Mouse (Mus musculus) MN1 (cell line): Measurements from ENCODE around the gene BC055324.
"Not testable (repeated sequence)": the region's sequence is repeated elsewhere in the genome, so short reads cannot be mapped to it uniquely, and the experiment has no call there.

Source experiments
- DNase-seq: peaks from one replicate; pipeline ENCODE4 v3.0.0-alpha.2; 2016; ENCODE audit warnings: low spot score

Gene BC055324

DNA sequence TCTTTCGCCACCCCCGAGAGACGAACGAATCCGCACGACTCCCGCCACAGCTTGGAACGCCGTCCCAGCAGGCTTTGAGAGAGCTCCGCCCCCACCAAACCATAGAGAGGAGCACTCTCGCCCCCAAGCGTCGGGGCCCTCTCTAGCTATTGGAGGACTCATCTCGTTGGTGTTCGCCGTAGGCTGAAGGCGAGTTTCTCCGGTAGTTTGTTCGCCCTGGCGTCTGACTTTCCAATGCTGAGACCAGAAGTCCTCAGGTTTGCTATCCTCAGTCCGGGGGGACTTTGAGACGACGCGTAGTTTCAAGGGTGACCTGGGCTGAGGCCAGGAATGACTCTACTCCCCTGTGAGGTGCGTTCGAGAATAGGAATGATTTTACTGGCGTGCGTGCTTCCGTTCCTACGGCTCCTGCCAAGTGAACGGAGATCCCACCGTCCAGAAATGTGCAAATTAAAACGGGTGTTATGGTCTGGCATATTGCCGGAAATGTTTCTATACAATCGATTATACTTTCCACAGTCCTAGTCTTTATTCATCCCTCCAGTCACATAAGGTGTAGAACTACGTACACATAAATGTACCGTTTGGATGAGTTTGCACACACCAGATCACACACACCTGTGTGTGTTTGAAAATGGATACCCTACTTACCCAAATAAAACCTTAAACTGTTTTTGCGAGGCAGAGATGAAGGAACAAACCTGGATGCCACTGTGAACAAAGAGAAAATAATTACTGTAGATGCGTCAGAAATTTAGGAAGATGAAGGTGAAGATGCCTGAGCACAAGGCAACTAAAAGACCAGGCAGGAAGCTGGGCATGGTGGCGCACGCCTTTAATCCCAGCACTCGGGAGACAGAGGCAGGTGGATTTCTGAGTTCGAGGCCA lies at the start of gene BC055324, which contains the start of gene Mettl18:
Gene BC055324 (minus strand): TSS at position 76 of the 888 bp plus-strand sequence.
Gene Mettl18 (plus strand): TSS at position 169 of the 888 bp plus-strand sequence.
- peak; percentile 96 for DNase-seq

DNA sequence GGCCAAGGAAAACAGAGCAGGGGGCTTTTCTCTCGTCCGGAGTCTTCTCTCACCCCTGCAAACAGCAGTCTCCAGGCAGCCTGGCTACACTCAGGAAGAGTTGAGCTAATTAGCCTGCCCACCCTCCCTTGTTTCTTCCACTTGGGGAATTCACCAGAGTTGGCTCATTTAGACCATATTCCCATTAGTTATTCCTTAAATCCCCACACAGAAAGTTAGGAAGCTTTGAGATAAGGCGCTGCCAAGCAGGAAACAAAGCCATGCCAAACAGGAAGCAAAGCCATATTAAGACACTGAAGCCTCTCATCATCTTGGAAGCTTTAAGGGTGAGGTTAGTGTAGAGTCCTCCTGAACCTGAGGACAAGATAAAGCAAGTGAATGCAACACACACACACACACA lies 49.0 kb upstream of the BC055324 start:
- no peak for DNase-seq

DNA sequence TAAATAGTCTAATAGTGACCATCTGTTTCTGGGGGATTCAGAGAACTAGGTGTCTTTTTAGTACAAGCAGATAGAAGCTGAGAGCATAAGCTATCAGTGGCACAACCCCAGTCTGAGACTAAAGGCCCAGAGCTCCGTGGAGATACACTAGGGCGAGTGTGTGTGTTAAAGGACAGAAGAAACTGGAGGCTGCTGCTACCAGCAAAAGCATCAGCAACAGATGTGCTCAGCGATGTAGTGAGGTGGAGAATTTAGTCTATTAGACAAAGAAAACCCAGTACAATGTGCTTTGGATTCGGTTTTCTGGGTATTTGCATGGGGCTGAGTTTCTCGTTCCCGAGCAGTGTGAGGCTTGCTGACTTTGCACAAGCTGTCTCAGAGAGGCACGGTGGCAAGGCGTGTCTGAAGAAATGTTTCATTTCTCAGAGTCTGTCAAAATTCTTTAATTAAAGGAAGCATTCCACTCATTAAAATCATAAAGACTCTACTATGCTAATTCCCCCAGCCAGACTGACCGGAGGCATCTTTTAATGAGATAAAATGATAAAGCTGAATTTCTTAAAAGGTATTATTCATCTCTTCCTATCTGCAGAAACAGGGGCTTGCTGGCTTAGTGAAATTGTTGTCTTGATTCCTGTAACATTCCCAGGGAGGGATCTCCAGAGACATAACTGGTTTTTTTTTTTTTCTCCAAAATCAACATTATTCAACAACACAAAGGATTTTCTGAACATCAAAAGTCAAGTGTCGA lies 46.0 kb upstream of the BC055324 start:
- DNase-seq = no peak

DNA sequence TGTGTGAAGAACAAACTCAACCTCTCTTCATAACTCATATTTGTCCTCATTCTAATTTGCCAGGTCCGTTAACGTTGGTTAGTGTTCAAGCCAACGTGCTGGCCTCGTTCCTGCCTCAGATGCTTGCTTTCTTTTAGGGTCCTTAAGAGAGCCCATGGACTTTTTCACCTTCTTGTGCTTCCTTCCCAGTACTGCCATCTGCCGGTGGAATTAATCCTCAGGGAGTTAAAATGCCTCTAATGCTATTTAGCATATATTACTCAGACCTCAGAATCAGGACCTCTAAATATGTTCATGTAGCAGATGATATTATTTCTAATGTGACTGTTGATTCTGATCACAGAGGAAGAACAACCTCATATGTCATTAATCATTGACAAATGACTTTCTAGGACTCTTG lies 32.8 kb upstream of the BC055324 start:
- no peak for DNase-seq

DNA sequence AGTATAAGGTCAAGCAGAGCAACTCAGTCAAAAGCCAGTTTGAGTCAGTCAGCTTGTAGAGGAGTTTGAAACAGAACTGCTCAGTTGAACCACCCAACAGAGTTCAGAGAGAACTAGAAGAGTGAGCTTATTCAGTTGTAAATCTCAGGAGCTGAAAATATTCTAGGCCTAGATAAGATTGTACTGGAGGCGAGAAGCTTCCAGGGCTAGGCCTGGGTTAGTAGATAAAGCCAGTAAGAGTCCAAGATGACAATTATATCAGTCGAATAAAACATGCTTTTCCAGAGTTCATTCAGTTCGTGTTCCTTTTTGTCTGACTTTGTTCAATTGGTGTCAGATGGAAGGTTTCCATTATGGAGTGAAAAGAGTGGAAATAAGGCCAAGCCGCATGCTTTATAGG lies 31.1 kb upstream of the BC055324 start:
- DNase-seq = no peak

DNA sequence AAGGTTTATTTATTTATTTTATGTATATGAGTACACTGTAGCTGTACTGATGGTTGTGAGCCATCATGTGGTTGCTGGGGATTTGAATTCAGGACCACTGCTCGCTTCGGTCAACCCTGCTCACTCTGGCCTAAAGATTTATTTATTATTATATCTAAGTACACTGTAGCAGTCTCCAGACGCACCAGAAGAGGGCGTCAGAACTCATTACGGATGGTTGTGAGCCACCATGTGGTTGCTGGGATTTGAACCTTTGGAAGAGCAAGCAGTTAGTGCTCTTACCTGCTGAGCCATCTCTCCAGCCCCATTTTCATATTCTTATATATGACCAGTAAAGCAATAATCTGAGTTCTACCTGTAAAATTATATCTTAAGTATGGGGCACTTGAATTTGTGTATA lies 27.5 kb upstream of the BC055324 start:
- not testable (repeated sequence) for DNase-seq

DNA sequence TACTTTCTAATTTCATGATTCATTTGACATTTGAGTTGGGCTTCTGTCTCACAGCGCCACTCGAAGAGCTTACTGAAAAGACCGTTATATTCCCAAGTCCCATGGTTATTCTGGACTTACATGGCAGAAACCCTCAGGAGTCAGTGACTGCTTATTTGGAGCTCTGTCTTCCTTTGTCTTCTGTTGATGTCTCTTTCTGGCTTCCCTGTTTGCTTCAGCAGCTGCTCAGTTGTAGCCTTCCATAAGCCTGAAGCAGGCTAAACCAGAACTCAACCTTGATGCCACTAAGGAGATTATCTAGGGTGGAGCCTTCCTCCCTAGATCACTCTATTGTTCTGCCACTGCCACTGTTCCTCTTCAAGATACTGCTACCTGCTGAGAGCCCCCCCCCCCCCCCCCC lies 26.1 kb upstream of the BC055324 start:
- not testable (repeated sequence) for DNase-seq

DNA sequence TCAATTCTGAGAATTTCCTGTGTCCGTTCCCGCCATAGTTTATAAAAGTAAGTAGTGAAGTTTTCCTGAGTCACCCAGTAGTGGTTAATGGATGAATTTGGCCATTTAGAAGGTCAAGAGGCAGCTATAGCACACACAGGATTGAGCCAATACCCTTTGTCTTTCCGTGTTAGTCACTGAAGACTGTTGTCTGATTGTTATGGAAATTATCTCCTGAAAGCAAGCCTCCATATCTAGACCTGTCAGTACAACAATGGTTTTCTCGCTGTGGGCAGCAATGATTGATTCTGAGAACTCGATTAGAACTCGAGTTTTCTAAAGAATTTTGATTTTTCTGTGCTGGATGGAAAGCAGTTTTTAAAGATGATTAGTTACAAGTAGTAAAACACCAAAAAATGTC lies 25.2 kb upstream of the BC055324 start:
- no peak for DNase-seq

DNA sequence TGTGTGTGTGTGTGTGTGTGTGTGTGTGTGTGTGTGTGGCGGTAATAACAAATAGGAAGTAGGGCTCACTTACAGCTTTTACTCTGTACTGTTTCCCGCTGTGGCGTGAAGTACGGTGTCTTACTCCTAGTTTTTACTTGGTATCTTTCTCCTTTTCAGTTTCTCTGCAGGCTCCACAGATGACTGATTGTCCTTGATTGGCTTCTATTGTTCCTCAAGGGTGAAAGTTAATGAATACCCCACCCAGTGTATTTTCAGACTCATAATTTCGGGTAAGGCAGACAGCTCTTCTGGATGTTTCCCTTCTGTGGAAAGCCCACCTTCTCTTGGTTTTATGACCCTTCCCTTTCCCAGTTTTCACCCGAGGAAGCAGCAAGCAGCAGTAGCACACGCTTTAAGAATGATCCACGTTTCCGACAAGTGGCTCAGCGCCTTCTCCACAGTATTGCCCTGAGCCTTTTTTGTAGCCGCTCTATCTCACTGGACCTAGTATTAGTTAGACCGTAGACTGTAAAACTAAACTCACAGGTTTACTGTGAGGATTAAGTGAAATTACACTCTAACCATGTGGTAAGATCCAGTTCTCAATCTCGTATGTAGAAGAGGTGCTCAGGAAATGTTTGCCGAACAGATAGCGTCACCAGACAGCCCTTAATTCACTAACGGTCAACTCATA lies 23.8 kb upstream of the BC055324 start:
- no peak for DNase-seq

DNA sequence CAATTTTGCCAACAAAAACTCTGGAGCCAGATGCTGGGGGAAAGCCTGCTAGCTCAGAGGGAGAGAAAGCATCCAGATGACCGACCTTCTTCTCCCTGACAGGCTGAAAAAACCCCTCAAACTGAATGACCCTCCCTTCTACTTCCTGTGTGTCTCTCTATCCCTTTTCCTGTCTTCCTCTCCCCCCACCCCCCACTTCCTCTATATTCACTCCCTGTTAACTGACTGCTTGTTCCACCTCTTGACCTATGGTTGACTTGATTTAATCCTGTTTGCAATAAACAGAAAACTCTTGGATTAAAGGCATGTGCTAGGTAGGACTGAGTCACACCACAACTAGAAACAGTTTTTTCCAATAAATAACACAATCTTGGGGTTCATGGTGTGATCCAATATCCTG lies 20.0 kb upstream of the BC055324 start:
- no peak for DNase-seq

DNA sequence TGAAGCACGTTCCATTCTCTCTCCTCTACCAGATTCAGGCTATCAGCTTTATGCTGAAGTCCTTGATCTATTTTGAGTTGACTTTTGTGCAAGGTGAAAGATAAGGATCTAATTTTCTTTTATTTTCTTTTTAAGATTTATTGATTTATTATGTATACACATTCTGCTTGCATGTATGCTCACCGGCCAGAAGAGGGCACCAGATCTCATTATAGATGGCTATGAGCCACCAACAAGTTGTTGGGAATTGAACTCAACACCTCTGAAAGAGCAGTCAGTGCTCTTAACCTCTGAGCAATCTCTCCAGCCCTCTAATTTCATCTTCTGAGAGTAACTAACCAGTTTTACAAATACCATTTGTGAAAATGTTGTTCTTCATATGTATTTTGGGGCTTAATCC lies 14.6 kb upstream of the BC055324 start:
- DNase-seq = no peak

DNA sequence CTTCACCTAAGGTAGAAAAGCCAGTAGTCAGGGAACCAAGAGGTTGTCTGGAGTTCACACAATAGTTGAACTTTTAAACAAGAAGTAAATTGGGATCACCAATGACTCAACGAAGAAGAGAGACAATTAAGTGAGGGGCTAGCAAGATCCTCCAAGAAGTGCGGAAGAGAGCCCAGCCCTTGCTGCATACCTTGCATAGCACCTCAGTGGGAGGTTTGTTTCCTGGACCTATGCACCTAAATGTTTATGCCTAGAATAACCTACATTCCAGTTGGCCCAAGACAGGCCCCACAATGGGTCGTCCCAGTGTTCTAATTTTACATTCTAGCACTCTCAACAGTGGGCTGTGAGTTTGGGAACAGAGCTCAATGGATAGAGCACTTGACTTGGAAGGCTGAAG lies 9.7 kb upstream of the BC055324 start:
- no peak for DNase-seq

DNA sequence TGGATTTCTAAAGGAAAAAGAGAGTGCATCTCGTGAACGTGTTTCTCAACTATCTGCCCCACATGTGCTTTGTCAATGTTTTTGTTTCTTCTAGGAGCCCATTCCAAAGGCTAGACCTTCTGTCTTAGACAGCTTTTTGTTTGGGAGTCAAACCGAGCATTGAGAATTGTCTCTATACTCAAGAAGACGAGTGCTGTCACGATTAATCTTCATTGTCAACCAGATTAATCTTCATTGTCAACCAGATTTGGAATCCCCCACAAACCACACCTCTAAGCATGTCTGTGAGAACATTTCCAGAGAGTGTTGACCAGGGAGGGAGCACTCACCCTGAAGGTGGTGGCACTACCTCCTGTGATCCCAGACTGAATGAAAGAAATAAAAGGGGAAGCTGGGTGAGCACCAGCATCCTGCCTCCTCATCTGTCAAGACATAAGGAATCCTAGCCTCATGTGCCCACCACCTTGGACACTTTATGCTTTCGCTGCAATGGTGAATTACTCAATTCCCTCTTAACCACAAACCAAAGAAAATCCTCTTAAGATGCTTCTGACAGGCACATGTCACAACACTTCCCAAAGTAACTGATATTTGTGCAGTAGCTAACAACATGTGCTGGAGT lies 7.3 kb upstream of the BC055324 start:
- DNase-seq = no peak

DNA sequence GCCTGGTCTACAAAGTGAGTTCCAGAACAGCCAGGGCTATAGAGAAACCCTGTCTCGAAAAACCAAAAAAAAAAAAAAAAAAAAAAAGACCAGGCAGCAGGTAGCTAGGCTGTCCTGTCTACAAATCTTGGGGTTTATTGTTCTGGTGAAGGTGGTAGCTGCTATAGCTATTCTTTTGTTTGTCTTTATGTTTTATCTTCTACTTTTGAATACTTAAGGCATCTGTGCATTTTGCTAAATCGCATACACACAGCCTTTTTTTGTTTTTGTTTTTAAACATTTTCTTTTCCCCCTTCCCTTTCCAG lies 965 bp upstream of the BC055324 start:
- DNase-seq = no peak

DNA sequence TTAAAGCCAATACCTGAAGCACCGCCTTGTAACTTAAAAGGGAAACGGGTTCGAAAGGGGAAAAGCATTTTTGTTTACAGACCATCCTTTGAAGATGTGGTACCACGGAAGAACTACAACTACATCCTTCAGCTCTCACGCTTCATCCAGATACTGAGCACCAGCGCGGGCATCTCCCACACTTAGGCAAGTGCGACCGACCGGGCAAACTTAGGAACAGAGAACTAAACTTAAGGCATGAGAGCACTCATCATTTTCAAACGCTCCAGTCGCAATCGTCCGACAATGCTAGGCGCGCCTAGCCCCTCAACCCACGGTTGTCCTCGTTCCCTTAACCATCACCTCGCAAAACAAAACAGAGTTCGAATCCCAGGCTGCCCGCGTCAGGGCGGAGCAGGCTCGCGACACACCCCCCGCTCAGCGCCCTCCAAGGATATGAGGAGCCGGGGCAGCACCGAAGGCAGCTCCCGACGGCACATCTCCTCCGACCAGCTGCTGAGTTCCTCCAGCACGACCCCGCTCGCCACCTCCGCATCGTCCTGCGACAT lies 349 bp downstream of the BC055324 start:
- DNase-seq = no peak

DNA sequence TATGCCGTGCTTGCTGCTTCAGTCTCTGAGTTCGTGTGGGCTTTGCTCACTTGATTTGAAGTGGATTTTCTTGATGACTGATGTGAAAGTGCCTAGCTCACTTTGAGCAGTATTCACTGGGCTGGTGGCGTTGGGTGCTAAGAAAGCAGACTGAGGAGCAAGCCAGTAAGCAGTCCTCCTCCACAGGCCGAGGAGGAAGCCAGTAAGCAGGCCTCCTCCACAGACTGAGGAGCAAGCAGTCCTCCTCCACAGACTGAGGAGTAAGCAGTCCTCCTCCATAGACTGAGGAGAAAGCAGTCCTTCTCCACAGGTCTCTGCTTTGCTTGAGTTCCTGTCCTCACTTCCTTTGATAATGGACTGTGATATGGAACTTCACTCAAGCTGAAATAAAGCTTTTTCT lies 2.2 kb downstream of the BC055324 start:
- no peak for DNase-seq

DNA sequence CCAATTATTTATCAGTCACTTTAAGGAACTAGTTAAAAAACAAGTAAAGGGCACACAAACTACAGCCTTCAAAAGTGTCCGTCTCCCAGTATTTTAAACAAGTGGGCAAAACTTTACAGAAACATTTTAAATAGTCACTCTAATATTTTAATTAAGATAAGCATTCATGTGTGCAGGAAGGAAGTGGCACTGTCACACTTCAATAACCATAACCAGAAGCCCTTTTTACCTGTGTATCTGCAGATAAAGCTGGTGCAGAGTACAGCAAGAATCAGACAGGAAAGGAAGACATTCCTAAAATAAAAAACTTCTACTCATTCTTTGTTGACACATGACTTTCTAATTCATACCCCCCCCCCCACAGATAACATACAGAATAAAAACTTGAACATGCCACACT lies 18.1 kb downstream of the BC055324 start:
- no peak for DNase-seq

DNA sequence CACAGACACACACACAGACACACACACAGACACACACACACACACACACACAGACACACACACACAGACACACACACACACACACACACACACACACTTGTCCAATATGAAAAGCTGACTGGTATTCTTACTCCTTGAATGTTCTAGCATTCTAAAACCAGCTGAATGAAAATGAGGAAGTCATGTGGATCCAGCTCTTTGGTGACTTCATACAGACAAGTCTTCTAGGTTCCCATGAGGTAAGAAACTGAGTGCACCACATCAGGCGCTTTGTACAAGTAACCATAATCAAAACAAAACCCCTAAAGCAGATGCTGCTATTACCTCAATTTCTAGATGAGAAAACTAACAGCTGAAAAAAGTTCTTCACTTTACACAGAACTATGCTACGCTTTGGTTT lies 19.5 kb downstream of the BC055324 start:
- no peak for DNase-seq

DNA sequence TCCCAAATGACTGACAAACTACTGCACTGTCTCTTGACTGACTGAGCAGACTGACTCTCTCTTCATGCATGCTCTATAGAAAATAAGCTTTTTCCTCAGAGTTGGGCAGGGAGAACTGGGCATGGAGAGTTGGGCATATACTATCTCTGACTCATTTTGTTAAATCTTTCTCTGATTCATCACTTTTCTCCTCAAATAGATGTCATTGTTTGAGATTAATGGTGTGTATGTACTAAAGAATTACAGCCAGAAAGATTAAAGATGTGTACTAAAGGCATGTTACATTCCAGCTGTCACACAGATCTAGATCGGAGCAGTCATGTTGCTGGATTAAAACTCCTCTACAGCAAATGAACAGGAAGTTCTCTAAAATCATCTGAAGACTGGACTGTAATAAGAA lies 20.1 kb downstream of the BC055324 start:
- DNase-seq = no peak

DNA sequence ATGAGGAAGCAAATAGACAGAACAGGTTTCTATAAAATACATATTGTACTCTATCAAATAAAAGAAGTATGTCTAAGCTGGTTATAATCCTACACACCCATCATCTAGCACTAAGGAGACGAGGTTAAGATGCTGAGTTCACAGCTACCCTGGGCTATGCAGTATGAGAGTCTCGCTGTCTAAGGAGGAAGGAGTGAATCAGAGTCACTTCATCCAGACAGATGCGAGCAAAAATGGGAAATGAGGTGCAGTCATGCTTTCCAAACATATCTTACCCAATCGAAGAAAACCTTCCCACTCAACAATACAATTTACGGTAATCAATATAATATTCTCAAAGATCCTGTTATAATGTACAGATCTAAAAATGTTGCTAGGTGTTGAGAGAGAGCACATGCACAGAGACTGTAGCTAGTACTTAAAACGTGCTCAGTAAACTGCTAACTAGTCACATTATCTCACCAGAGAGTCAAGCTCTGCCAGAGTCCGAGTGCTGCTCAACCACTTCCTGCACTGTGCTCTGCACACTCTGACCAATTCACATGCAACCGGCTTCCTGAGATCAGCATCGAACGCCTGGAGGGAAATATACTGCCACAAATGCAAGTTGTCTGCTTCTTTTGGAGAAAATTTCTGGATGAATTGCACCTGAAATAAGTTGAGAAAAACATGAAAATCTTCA lies 30.4 kb downstream of the BC055324 start:
- no peak for DNase-seq

DNA sequence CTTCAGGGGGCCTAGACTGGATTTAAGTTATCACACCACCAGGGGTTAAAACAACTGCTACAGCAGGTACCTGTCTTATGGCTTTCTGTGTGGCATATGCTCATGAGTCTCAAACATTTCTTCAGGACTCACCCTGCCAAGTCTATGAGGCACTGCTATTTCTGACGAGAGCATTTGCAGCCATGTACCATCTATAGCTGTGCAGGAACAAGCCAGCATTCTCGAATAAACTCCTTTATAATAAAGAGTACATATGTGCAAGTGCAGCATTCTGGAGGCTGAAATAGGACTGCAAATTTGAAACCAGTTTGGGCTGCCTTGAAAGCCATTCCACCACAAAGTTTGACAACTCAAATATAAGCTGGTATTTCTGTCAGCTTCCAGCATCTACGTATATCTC lies 36.6 kb downstream of the BC055324 start:
- no peak for DNase-seq

DNA sequence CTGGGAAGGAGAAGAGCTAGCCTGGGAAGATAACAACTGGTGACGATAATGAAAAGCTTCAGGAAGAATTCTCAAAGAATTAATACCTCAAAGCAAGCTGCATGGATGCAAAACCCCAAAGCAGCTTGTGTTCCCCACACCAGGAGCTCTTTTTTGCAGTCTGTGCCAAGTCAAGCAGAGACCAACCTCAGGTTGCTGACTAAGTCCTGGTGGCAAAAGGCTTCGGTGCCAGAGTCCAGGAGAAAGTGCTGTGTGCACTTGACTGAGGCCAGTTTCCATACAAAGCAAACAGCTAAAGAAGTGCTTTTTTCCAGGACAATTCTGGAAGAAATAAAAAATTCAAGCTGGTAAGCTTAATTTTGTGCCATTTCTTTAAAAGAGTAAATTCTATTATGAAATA lies 41.2 kb downstream of the BC055324 start:
- DNase-seq = no peak
